Mouse (Mus musculus): Measurements from ENCODE around the gene Thumpd1.

- TF ChIP-seq CTCF (IDR thresholded peaks at IDR 0.05): no peak
- no peak for TF ChIP-seq EP300 (IDR thresholded peaks at IDR 0.05)
Measured at GRCm38 (mm10) chr7:119764377-119764776, 43.8 kb upstream of the Thumpd1 start.
